Mouse (Mus musculus) olfactory bulb, adult 2 months (tissue): ENCODE measurements around the gene Hyou1.

ENCODE experiments used
- CTCF ChIP-seq: fragments of 200-500 bp; IDR thresholded peaks from 2 replicates; pipeline ENCODE4 v1.5.1; 2012; ENCODE audit warnings: low read depth, mild to moderate bottlenecking, low read length, moderate library complexity; ENCODE audit not compliant: insufficient read depth
- POLR2A ChIP-seq: fragments of 200-500 bp; IDR thresholded peaks from 2 replicates; pipeline ENCODE4 v1.6.1; 2012; ENCODE audit warnings: mild to moderate bottlenecking, low read depth, low read length, moderate library complexity; ENCODE audit not compliant: insufficient read depth

DNA sequence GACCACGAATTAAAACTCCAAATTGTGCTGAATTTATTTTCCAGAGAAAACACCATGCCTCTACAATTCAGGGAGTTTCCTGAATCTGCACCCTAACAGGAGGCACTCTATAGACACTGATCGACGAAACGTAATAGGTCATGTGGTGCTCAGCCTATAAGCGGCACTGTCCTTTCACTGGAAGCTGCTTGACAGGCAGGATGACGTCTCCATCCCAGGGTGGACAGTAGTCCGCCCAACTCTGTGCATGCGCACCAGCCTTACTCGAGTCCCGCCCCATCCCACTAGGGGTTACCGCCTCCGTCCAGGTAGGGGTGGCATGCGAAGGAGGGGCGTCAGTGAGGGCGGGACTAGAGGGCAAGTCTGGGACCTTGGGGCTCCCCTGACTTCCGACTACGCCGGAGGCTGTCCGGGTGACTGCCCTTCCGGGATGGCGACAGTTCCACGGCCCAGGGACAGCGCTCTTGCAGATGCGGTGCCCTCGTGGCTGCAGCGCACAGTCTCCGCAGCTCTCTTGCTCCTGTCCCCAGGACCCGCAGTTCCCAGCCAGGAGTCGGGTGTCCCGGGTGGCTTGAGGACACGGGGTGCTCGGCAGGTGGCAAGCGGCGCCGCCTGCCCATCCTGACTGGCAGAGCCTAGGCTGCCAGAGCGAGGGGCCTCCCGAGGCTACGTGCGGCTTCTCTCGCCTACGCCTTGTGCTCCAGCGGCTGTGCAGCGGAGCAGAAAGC is 17.6 kb downstream of the Hyou1 start, which contains the start of gene Slc37a4:
- peak; percentile 60 for TF ChIP-seq POLR2A
- no peak for TF ChIP-seq CTCF
